Mouse (Mus musculus): ENCODE measurements at regions not wholly inside any gene's neighbourhood (a gene's known extent, or its start where the extent isn't known, plus 50 kb on each side); places are given as distances from the start of the nearest gene placed in this dataset.

GRCm38 (mm10) chr12:26809670-26810069 is 340.7 kb downstream of the Cmpk2 start:
- TF ChIP-seq CTCF (IDR thresholded peaks at IDR 0.05; ENCODE audit: extremely low read depth, insufficient read depth, insufficient read length, insufficient replicate concordance) (no peak), POLR2A (IDR thresholded peaks at IDR 0.05; ENCODE audit: low read depth, low read length) (no peak)
